Mouse (Mus musculus) stomach, embryonic 14.5 days (tissue): ENCODE measurements at regions not wholly inside any gene's neighbourhood (a gene's known extent, or its start where the extent isn't known, plus 50 kb on each side); places are given as distances from the start of the nearest gene placed in this dataset.

Experiments used
- ATAC-seq: fragments of 200-750 bp; cut with Nextera tagmentation; 2 replicates; pipeline ENCODE4 v1.8.0; 2017; ENCODE audit warnings: low read depth, moderate TSS enrichment; ENCODE audit not compliant: insufficient number of reproducible peaks, insufficient read depth, low FRiP score
- H3K27ac ChIP-seq: fragments of 300-500 bp; sonication (generic); 2 replicates; pipeline ENCODE4 v1.5.1; 2014; ENCODE audit warnings: mild to moderate bottlenecking, low read length, moderate library complexity, mixed read lengths
- H3K27me3 ChIP-seq: fragments of 300-500 bp; sonication (generic); 2 replicates; pipeline ENCODE4 v1.6.1; 2014; ENCODE audit warnings: low read length, control low read depth, mixed read lengths; ENCODE audit not compliant: control insufficient read depth, insufficient read depth
- H3K36me3 ChIP-seq: fragments of 300-500 bp; sonication (generic); 2 replicates; pipeline ENCODE4 v1.6.1; 2014; ENCODE audit warnings: mild to moderate bottlenecking, control low read depth, low read length, moderate library complexity, mixed read lengths; ENCODE audit not compliant: control insufficient read depth, insufficient read depth
- H3K4me1 ChIP-seq: fragments of 300-500 bp; sonication (generic); 2 replicates; pipeline ENCODE4 v1.6.1; 2014; ENCODE audit warnings: low read length, control low read depth, mixed read lengths; ENCODE audit not compliant: control insufficient read depth, insufficient read depth
- H3K4me2 ChIP-seq: fragments of 300-500 bp; sonication (generic); replicated peaks from 2 replicates; pipeline ENCODE4 v1.6.1; 2014; ENCODE audit warnings: low read depth, low read length, control low read depth
- H3K4me3 ChIP-seq: fragments of 300-500 bp; sonication (generic); 2 replicates; pipeline ENCODE4 v1.5.1; 2014; ENCODE audit warnings: low read depth, low read length, control low read depth
- H3K9ac ChIP-seq: fragments of 300-500 bp; sonication (generic); replicated peaks from 2 replicates; pipeline ENCODE4 v1.6.1; 2014; ENCODE audit warnings: low read depth, mild to moderate bottlenecking, control low read depth, low read length, moderate library complexity, mixed read lengths
- H3K9me3 ChIP-seq: fragments of 300-500 bp; sonication (generic); 2 replicates; pipeline ENCODE4 v1.6.1; 2016; ENCODE audit warnings: low read depth, low read length, control low read depth; ENCODE audit not compliant: control insufficient read depth
- WGBS: fragments of 180-500 bp; shearing (Covaris S2); extraction: QIAGEN DNeasy Blood & Tissue Kit; methylation state at CpG from one replicate; pipeline ENCODE4 v1.1.7; 2014; 5-methylcytosine and 5-hydroxymethylcytosine counted together

GRCm38 (mm10) chr7:51722420-51722819, 100.6 kb downstream of the Slc17a6 start:
- no peak overlapping the region for H3K27ac ChIP-seq
- H3K4me2 ChIP-seq: no peak overlapping the region
- H3K9ac ChIP-seq: no peak overlapping the region
- no peak for ATAC-seq
- WGBS: 40% methylated on average over 5 of the region's 5 CpGs
- no peaks in the 10 kb centered on the region for H3K27me3 ChIP-seq
- no peaks in the 10 kb centered on the region for H3K36me3 ChIP-seq
- H3K4me1 ChIP-seq: no peaks in the 10 kb centered on the region
- H3K4me3 ChIP-seq: no peak overlapping the region
- no peaks in the 10 kb centered on the region for H3K9me3 ChIP-seq

- Histone ChIP-seq H3K4me3 (no peak overlapping the region), H3K4me2 (no peak overlapping the region), H3K4me1 (no peaks in the 10 kb centered on the region), H3K9ac (no peak overlapping the region), H3K27me3 (no peaks in the 10 kb centered on the region), H3K9me3 (no peaks in the 10 kb centered on the region), H3K36me3 (no peaks in the 10 kb centered on the region), H3K27ac (no peak overlapping the region)
- WGBS: 50% methylated on average over 5 of the region's 5 CpGs
- ATAC-seq: no peak
Observed at GRCm38 (mm10) chr7:51723955-51724354, 102.1 kb downstream of the Slc17a6 start.

DNA sequence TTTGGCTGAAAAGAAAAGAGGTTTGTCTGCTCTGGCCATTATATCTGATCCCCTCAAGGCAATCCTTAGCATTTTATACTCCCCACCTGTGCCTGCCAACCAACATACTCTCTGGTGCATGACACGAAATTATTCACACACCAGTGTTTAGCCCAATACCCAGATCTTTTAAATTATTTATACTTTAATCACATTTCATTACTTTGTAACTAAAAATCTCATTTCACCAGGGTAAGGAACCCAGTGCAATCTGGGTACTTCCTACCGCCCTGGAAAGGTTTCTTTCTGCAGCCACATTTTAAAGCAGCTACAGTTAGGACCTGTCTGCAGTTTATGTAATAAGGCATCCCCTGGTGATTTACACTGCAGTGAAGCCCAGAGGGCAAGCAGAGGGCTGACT, 114.5 kb downstream of the Slc17a6 start:
- no peaks in the 10 kb centered on the region for H3K36me3 ChIP-seq
- WGBS: 51% methylated on average over 2 of the region's 2 CpGs
- no peak overlapping the region for H3K27ac ChIP-seq
- no peak overlapping the region for H3K4me2 ChIP-seq
- H3K9ac ChIP-seq: no peak overlapping the region
- no peaks in the 10 kb centered on the region for H3K9me3 ChIP-seq
- no peak for ATAC-seq
- no peak overlapping the region for H3K4me3 ChIP-seq
- no peaks in the 10 kb centered on the region for H3K27me3 ChIP-seq
- H3K4me1 ChIP-seq: no peaks in the 10 kb centered on the region

GRCm38 (mm10) chr7:51739590-51739989, 117.8 kb downstream of the Slc17a6 start:
- WGBS: 69% methylated on average over 5 of the region's 5 CpGs
- Histone ChIP-seq H3K27me3 (no peaks in the 10 kb centered on the region), H3K9me3 (no peaks in the 10 kb centered on the region), H3K4me1 (no peaks in the 10 kb centered on the region), H3K9ac (no peak overlapping the region), H3K27ac (no peak overlapping the region), H3K4me2 (no peak overlapping the region), H3K36me3 (no peaks in the 10 kb centered on the region), H3K4me3 (no peak overlapping the region)
- ATAC-seq: no peak

DNA sequence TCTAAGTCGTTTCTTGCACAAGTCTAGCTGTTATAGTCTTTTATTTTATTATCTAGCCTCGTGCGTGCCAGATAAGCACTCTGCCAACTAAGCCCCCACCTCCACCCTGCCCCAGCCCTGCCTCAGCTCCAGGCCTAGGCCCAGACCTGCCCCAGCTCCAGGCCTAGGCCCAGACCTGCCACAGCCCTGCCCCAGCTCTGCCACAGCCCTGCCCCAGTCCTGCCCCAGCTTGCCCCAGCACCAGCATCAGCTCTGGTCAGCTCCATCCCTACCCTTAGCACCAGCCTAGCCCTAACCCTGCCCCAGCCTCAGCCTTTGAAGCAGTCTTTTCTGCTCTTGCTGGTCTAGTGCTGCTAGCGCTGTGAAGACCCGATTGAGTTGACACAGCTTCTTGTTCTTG, 119.1 kb downstream of the Slc17a6 start:
- H3K27ac ChIP-seq: no peak overlapping the region
- no peaks in the 10 kb centered on the region for H3K36me3 ChIP-seq
- no peak overlapping the region for H3K9ac ChIP-seq
- 79% methylated on average over 5 of the region's 5 CpGs for WGBS
- H3K4me2 ChIP-seq: no peak overlapping the region
- 0 out of 2 replicates have a peak, but pooled peaks have one; percentile 65 for ATAC-seq
- H3K4me3 ChIP-seq: no peak overlapping the region
- H3K27me3 ChIP-seq: no peaks in the 10 kb centered on the region
- H3K9me3 ChIP-seq: no peaks in the 10 kb centered on the region
- H3K4me1 ChIP-seq: no peaks in the 10 kb centered on the region

DNA sequence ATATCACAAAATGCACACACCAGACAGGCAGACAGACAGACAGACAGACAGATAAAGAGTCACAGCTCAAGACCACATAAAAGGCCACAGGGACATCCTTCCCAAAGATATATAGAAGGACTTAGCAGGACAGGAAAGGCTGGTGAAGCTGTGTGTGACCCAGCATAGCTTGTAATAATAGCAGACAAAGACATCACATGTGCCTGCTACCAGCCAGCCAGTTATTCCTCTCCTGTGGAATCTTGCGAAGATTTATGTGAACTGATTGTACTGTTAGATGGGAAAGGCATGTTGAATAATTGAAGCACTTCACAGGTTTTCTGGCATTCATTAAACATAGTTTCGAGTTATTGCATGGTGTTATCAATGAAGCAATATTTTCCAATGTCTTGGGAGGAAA, 119.1 kb upstream of the Gas2 start:
- H3K36me3 ChIP-seq: no peaks in the 10 kb centered on the region
- H3K27ac ChIP-seq: no peak overlapping the region
- no peaks in the 10 kb centered on the region for H3K4me1 ChIP-seq
- 66% methylated on average over 2 of the region's 2 CpGs for WGBS
- no peaks in the 10 kb centered on the region for H3K27me3 ChIP-seq
- H3K9ac ChIP-seq: no peak overlapping the region
- no peaks in the 10 kb centered on the region for H3K9me3 ChIP-seq
- H3K4me3 ChIP-seq: no peak overlapping the region
- H3K4me2 ChIP-seq: no peak overlapping the region
- ATAC-seq: no peak

DNA sequence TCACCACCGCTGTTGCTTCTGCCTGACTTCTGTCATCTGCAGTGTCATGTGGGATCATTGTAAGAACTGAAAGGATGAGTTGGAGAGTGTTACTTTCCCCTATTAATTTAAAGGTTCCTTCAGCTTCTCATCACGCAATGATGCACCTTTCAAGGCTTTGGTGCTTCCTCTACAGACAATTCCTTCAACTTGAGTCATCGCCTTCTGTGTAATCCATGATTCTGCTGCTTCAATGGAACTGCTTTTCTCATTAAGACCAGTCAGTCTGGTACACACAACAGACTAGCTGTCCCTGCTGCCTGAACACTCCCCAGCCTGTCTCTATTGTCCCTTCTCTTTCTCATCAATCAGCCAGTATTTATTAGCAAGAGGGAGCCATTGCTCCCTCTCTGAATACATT, 116.2 kb upstream of the Gas2 start:
- WGBS: 97% methylated on average over 3 of the region's 3 CpGs
- no peaks in the 10 kb centered on the region for H3K9me3 ChIP-seq
- no peak overlapping the region for H3K27ac ChIP-seq
- no peaks in the 10 kb centered on the region for H3K27me3 ChIP-seq
- H3K36me3 ChIP-seq: no peaks in the 10 kb centered on the region
- H3K4me1 ChIP-seq: no peaks in the 10 kb centered on the region
- H3K9ac ChIP-seq: no peak overlapping the region
- ATAC-seq: no peak
- H3K4me2 ChIP-seq: no peak overlapping the region
- no peak overlapping the region for H3K4me3 ChIP-seq

- H3K4me2 ChIP-seq: no peak overlapping the region
- no peaks in the 10 kb centered on the region for H3K27me3 ChIP-seq
- no peak overlapping the region for H3K27ac ChIP-seq
- H3K9me3 ChIP-seq: no peaks in the 10 kb centered on the region
- 59% methylated on average over 10 of the region's 10 CpGs for WGBS
- no peak overlapping the region for H3K9ac ChIP-seq
- no peaks in the 10 kb centered on the region for H3K36me3 ChIP-seq
- no peak overlapping the region for H3K4me3 ChIP-seq
- no peak for ATAC-seq
- H3K4me1 ChIP-seq: no peaks in the 10 kb centered on the region
Observed at GRCm38 (mm10) chr7:51748633-51749303, 113.0 kb upstream of the Gas2 start.
